Mouse (Mus musculus) liver, embryonic 11.5 days (tissue): ENCODE measurements around the gene 2410131K14Rik. TPM values are rescaled to one million over a fixed set of nuclear protein-coding genes. Genes with fewer than 3 reads are reported as not detected.
A peak's percentile ranks its signal among the peaks of the same experiment; 100 is the strongest.

Experiments
- ATAC-seq: fragments of 200-750 bp; cut with Nextera tagmentation; replicated peaks from 2 replicates; pipeline ENCODE4 v1.8.0; 2017; ENCODE audit warnings: moderate number of reproducible peaks, mild to moderate bottlenecking, moderate TSS enrichment, moderate library complexity; ENCODE audit not compliant: low FRiP score
- DNase-seq: peaks from one replicate; pipeline ENCODE4 v3.0.0-alpha.2; 2017; ENCODE audit warnings: low spot score
- H3K27ac ChIP-seq: fragments of 300-500 bp; sonication (generic); 2 replicates; pipeline ENCODE4 v1.5.1; 2014; ENCODE audit warnings: mild to moderate bottlenecking, low read depth, low read length, control low read depth
- H3K27me3 ChIP-seq: fragments of 300-500 bp; sonication (generic); replicated peaks from 2 replicates; pipeline ENCODE4 v1.6.1; 2014; ENCODE audit warnings: low read length, mixed read lengths; ENCODE audit not compliant: control insufficient read depth, insufficient read depth
- H3K36me3 ChIP-seq: fragments of 300-500 bp; sonication (generic); 2 replicates; pipeline ENCODE4 v1.6.1; 2014; ENCODE audit warnings: mild to moderate bottlenecking, low read length, moderate library complexity, mixed read lengths; ENCODE audit not compliant: control insufficient read depth, insufficient read depth
- H3K4me1 ChIP-seq: fragments of 300-500 bp; sonication (generic); replicated peaks from 2 replicates; pipeline ENCODE4 v1.6.1; 2014; ENCODE audit warnings: low read length, mixed read lengths; ENCODE audit not compliant: control insufficient read depth, insufficient read depth
- H3K4me2 ChIP-seq: fragments of 300-500 bp; sonication (generic); 2 replicates; pipeline ENCODE4 v1.6.1; 2014; ENCODE audit warnings: mild to moderate bottlenecking, control low read depth, moderate library complexity
- H3K4me3 ChIP-seq: fragments of 300-500 bp; sonication (generic); 2 replicates; pipeline ENCODE4 v1.5.1; 2014; ENCODE audit warnings: low read depth, low read length, control low read depth
- H3K9ac ChIP-seq: fragments of 300-500 bp; sonication (generic); 2 replicates; pipeline ENCODE4 v1.6.1; 2014; ENCODE audit warnings: low read depth, low read length, control low read depth
- H3K9me3 ChIP-seq: fragments of 300-500 bp; sonication (generic); 2 replicates; pipeline ENCODE4 v1.6.1; 2016; ENCODE audit warnings: low read length, inconsistent platforms, mixed read lengths; ENCODE audit not compliant: control insufficient read depth
- WGBS: fragments of 180-500 bp; shearing (Covaris S2); extraction: QIAGEN DNeasy Blood & Tissue Kit; methylation state at CpG from one replicate; pipeline ENCODE4 v1.1.7; 2014; 5-methylcytosine and 5-hydroxymethylcytosine counted together
- polyA plus RNA-seq: library from polyadenylated mRNA; unstranded; fragments of >200 nt; fragmentation: Nextera tagmentation; extraction: Ambion mirVana; gene quantifications from 2 replicates; pipeline ENCODE4 v1.2.1, GENCODE M21; 2014

The 2410131K14Rik gene
- polyA plus RNA-seq: 4.3 TPM in 2 replicates

GRCm38 (mm10) chr5:118244606-118245443, at the start of gene 2410131K14Rik, which contains the start of gene Rnft2:
TSS of gene 2410131K14Rik (plus strand) at chr5:118245227.
TSS of gene Rnft2 (minus strand) at chr5:118245116.
- no peak within 1 kb of the TSS for H3K27ac ChIP-seq
- peak within 1 kb of the TSS; percentile 64 for H3K9ac ChIP-seq

GRCm38 (mm10) chr5:118197421-118197820, 47.6 kb upstream of the 2410131K14Rik start:
- no peak overlapping the region for H3K4me3 ChIP-seq
- no peak overlapping the region for H3K27ac ChIP-seq
- WGBS: 73% methylated on average over 13 of the region's 13 CpGs
- no peak overlapping the region for H3K4me2 ChIP-seq
- H3K36me3 ChIP-seq: no peaks in the 10 kb centered on the region
- H3K9ac ChIP-seq: no peak overlapping the region
- DNase-seq (no peak), ATAC-seq (no peak)
- H3K27me3 ChIP-seq: peaks cover 12% of the 10 kb centered on the region
- no peaks in the 10 kb centered on the region for H3K4me1 ChIP-seq
- H3K9me3 ChIP-seq: no peaks in the 10 kb centered on the region

More at GRCm38 (mm10) chr5:118244606-118245443, at the start of gene 2410131K14Rik, which contains the start of gene Rnft2:
- no peaks in the 10 kb centered on the region for H3K9me3 ChIP-seq
- H3K27me3 ChIP-seq: no peaks in the 10 kb centered on the region
- peaks cover 11% of the 10 kb centered on the region; the same call in 1 of the 2 replicates for H3K4me1 ChIP-seq
- H3K4me3 ChIP-seq: peak within 1 kb of the TSS; percentile 71
- H3K36me3 ChIP-seq: no peaks in the 10 kb centered on the region
- under 1% methylated on average over 68 of the region's 68 CpGs for WGBS
- H3K4me2 ChIP-seq: peak within 1 kb of the TSS; percentile 94
- peak; percentile 100 for ATAC-seq
- peak; percentile 99 for DNase-seq

GRCm38 (mm10) chr5:118199670-118200069, 45.4 kb upstream of the 2410131K14Rik start:
- DNase-seq: no peak
- no peak overlapping the region for H3K9ac ChIP-seq
- H3K36me3 ChIP-seq: no peaks in the 10 kb centered on the region
- H3K27me3 ChIP-seq: no peaks in the 10 kb centered on the region
- ATAC-seq: no peak
- H3K4me2 ChIP-seq: no peak overlapping the region
- H3K9me3 ChIP-seq: no peaks in the 10 kb centered on the region
- no peak overlapping the region for H3K4me3 ChIP-seq
- no peaks in the 10 kb centered on the region for H3K4me1 ChIP-seq
- H3K27ac ChIP-seq: no peak overlapping the region
- 57% methylated on average over 5 of the region's 5 CpGs for WGBS

- WGBS: 60% methylated on average over 16 of the region's 16 CpGs
- Histone ChIP-seq H3K9me3 (no peaks in the 10 kb centered on the region), H3K9ac (no peak overlapping the region), H3K4me1 (no peaks in the 10 kb centered on the region), H3K27me3 (no peaks in the 10 kb centered on the region), H3K36me3 (no peaks in the 10 kb centered on the region), H3K27ac (no peak overlapping the region), H3K4me3 (no peak overlapping the region), H3K4me2 (no peak overlapping the region)
- no peak for ATAC-seq
- no peak for DNase-seq
Observed at GRCm38 (mm10) chr5:118204675-118205440, 40.2 kb upstream of the 2410131K14Rik start.

GRCm38 (mm10) chr5:118205852-118206251, 39.2 kb upstream of the 2410131K14Rik start:
- Histone ChIP-seq H3K4me1 (no peaks in the 10 kb centered on the region), H3K9me3 (no peaks in the 10 kb centered on the region), H3K4me2 (no peak overlapping the region), H3K36me3 (no peaks in the 10 kb centered on the region), H3K4me3 (no peak overlapping the region), H3K27ac (no peak overlapping the region), H3K27me3 (no peaks in the 10 kb centered on the region), H3K9ac (no peak overlapping the region)
- DNase-seq: no peak
- 75% methylated on average over 8 of the region's 8 CpGs for WGBS
- ATAC-seq: no peak

GRCm38 (mm10) chr5:118214012-118214411, 31.0 kb upstream of the 2410131K14Rik start:
- Histone ChIP-seq H3K4me3 (no peak overlapping the region), H3K27me3 (0 out of 2 replicates have a peak, but pooled peaks cover 7% of the 10 kb centered on the region), H3K4me1 (no peaks in the 10 kb centered on the region), H3K9ac (no peak overlapping the region), H3K4me2 (peak overlapping the region; percentile 53), H3K9me3 (no peaks in the 10 kb centered on the region), H3K36me3 (no peaks in the 10 kb centered on the region), H3K27ac (no peak overlapping the region)
- WGBS: 34% methylated on average over 5 of the region's 5 CpGs
- ATAC-seq: no peak
- DNase-seq: no peak

- peak; percentile 46 for DNase-seq
- no peaks in the 10 kb centered on the region for H3K4me1 ChIP-seq
- H3K4me2 ChIP-seq: peak overlapping the region; percentile 53
- H3K9me3 ChIP-seq: no peaks in the 10 kb centered on the region
- H3K9ac ChIP-seq: no peak overlapping the region
- no peak overlapping the region for H3K4me3 ChIP-seq
- 0 out of 2 replicates have a peak, but pooled peaks cover 7% of the 10 kb centered on the region for H3K27me3 ChIP-seq
- 11% methylated on average over 24 of the region's 24 CpGs for WGBS
- ATAC-seq: no peak
- no peak overlapping the region for H3K27ac ChIP-seq
- H3K36me3 ChIP-seq: no peaks in the 10 kb centered on the region
Observed at GRCm38 (mm10) chr5:118214418-118215154, 30.4 kb upstream of the 2410131K14Rik start.

GRCm38 (mm10) chr5:118217410-118217809, 27.6 kb upstream of the 2410131K14Rik start:
- WGBS: 72% methylated on average over 6 of the region's 6 CpGs
- H3K4me2 ChIP-seq: no peak overlapping the region
- no peaks in the 10 kb centered on the region for H3K9me3 ChIP-seq
- no peak overlapping the region for H3K27ac ChIP-seq
- H3K4me3 ChIP-seq: no peak overlapping the region
- no peak overlapping the region for H3K9ac ChIP-seq
- DNase-seq (no peak), ATAC-seq (no peak)
- H3K36me3 ChIP-seq: no peaks in the 10 kb centered on the region
- no peaks in the 10 kb centered on the region for H3K4me1 ChIP-seq
- 0 out of 2 replicates have a peak, but pooled peaks cover 7% of the 10 kb centered on the region for H3K27me3 ChIP-seq
